Mouse (Mus musculus) C2C12 (cell line): Measurements from ENCODE around the gene Kcnmb2. TPM values are rescaled to one million over a fixed set of nuclear protein-coding genes. Genes with fewer than 3 reads are reported as not detected.

Source experiments
- H3K27me3 ChIP-seq: one replicate; pipeline ENCODE4 v1.6.1; 2011; ENCODE audit not compliant: control insufficient read depth, insufficient read depth, insufficient read length
- H3K36me3 ChIP-seq: one replicate; pipeline ENCODE4 v1.6.1; 2011; ENCODE audit not compliant: control insufficient read depth, insufficient read depth
- H3K4me3 ChIP-seq: one replicate; pipeline ENCODE4 v1.5.1; 2011; ENCODE audit warnings: mild to moderate bottlenecking, control low read depth; ENCODE audit not compliant: poor library complexity, insufficient read depth, severe bottlenecking
- H3K79me2 ChIP-seq: one replicate; pipeline ENCODE4 v1.6.1; 2011; ENCODE audit not compliant: control insufficient read depth, insufficient read depth
- H3K79me3 ChIP-seq: one replicate; pipeline ENCODE4 v1.6.1; 2011; ENCODE audit warnings: low read depth, control low read depth
- H3ac ChIP-seq: one replicate; pipeline ENCODE3; 2011; ENCODE audit warnings: low read depth; ENCODE audit not compliant: control insufficient read depth, insufficient read length
- CEBPB ChIP-seq: IDR thresholded peaks from one replicate; pipeline ENCODE4 v1.6.1; 2011; ENCODE audit warnings: low read depth, mild to moderate bottlenecking, control low read depth, moderate library complexity
- CTCF ChIP-seq: IDR thresholded peaks from one replicate; pipeline ENCODE4 v1.5.1; 2011; ENCODE audit not compliant: control insufficient read depth, insufficient read depth, insufficient read length
- FOSL1 ChIP-seq: IDR thresholded peaks from one replicate; pipeline ENCODE4 v1.8.0; 2011; ENCODE audit warnings: mild to moderate bottlenecking, low read length; ENCODE audit not compliant: poor library complexity, insufficient read depth, severe bottlenecking
- MAX ChIP-seq: IDR thresholded peaks from one replicate; pipeline ENCODE4 v1.6.1; 2011; ENCODE audit warnings: mild to moderate bottlenecking, control low read depth
- MYOD1 ChIP-seq: IDR thresholded peaks from one replicate; pipeline ENCODE4 v1.6.1; 2011; ENCODE audit warnings: low read depth; ENCODE audit not compliant: control insufficient read depth, insufficient read length
- MYOG ChIP-seq: IDR thresholded peaks from one replicate; pipeline ENCODE4 v1.6.1; 2011; ENCODE audit not compliant: control insufficient read depth, insufficient read length; ENCODE audit errors: extremely low read depth
- USF1 ChIP-seq: IDR thresholded peaks from one replicate; pipeline ENCODE4 v1.6.1; 2011; ENCODE audit warnings: low read depth, mild to moderate bottlenecking, control low read depth, moderate library complexity
- long read RNA-seq, 2 experiments: library from polyadenylated mRNA; unstranded; transcript quantifications; one replicate each; pipeline ENCODE4 v2.0.0; 2019 to 2020
- polyA plus RNA-seq: library from polyadenylated mRNA; unstranded; fragments of >200 nt; fragmentation: generic; extraction: Trizol; gene quantifications from one replicate; pipeline ENCODE4 v1.2.1, GENCODE M21; 2012; ENCODE audit warnings: missing spikeins

Gene Kcnmb2
- polyA plus RNA-seq, result not detected
- long read RNA-seq, experiment 1, result 0 reads
- long read RNA-seq, experiment 2, result 0 reads

DNA sequence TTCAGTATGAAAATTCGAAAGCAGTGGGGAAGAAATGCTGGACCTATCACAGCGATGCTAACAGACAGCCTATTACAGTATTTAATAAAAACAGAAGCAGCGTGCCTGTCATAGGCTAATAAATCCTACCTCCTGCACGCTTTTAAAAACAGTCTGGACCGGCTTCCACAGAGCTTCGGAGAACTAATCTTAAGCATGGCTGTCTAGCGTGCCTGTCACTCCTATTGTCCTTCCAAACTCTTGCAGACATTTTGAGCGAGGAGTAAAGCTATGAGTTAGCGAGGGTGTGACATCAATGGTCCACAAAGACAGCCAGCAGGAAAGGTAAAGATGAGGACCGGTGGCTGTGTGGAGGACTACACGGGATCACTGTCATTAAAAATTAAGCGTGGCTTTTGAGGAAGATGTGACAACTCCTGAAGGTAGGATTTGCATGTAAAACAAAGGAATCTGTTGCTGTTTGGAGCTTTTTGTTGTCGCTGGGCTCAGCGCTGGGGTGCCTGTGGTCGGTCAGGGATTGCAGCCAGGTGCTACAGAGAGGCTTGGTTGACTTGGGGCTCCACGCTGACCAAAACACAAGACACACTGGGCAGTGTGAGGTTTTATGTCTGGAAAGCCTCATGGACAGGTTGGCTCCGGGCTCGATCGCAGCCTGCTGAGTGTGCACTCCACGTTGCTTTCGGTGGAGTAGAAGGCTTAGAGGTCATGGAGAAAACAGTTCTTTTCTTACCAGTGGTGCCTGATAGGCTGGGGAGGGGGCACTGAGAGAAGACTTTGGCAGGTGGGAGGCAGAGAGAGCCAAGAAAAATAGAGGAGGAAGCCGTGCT is at the start of gene Kcnmb2:
TSS of gene Kcnmb2 (plus strand) at position 4 of the 827 bp plus-strand sequence.
- H3K27me3 ChIP-seq, result no peaks in the 10 kb centered on the region
- H3ac ChIP-seq, result no peak within 1 kb of the TSS
- no peaks in the 10 kb centered on the region for H3K79me2 ChIP-seq
- no peaks in the 10 kb centered on the region for H3K36me3 ChIP-seq
- H3K79me3 ChIP-seq, result no peaks in the 10 kb centered on the region
- no peak within 1 kb of the TSS for H3K4me3 ChIP-seq
- TF ChIP-seq MYOG (no peak), MAX (no peak), FOSL1 (no peak), MYOD1 (no peak), CEBPB (no peak), CTCF (no peak), USF1 (no peak)

DNA sequence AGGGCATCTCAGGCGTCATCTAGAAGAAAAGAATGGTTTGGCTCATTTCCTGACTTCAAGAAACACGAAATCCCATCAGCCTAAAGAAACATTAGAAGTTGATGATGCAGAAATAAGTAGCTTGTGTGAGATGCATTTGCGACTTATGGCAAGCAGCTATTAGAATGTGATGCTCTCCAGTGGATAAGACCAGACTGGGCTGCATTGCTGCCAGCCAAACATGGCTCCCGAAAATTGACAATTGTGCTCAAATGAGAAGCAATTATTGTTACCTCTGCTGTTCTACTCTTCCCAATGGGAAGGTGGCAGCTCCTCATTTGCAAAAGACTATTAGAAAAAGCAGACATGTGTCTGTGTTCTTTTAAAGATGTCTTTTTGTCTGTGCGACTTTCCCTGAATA is 38.8 kb upstream of the Kcnmb2 start:
- Histone ChIP-seq H3K79me3 (no peaks in the 10 kb centered on the region), H3ac (no peak overlapping the region), H3K36me3 (no peaks in the 10 kb centered on the region), H3K4me3 (no peak overlapping the region), H3K27me3 (no peaks in the 10 kb centered on the region), H3K79me2 (no peaks in the 10 kb centered on the region)
- TF ChIP-seq USF1 (no peak), MYOD1 (no peak), FOSL1 (no peak), MAX (no peak), CTCF (no peak), CEBPB (no peak), MYOG (no peak)

DNA sequence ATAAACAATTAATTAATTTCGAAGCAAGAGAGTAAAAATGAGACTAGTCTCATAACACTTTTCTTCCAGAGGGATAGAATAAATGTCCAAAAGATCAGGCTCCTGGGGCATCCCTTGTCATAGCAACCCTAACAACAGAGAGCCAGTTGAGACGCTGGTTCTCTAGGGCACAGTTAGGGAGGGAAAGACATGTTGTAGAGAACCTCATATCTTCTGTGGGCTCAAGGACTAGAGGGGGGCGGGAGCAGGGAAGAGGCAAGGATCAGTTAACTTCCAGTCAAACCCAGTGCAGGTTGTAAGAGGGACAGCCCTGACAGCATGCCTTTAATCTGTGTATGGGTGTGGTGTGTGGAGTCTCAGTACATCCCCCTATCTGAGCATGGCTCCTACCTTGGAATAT is 38.2 kb upstream of the Kcnmb2 start:
- TF ChIP-seq CTCF (no peak), MAX (no peak), CEBPB (no peak), FOSL1 (no peak), MYOD1 (no peak), MYOG (no peak), USF1 (no peak)
- no peak overlapping the region for H3ac ChIP-seq
- no peaks in the 10 kb centered on the region for H3K36me3 ChIP-seq
- H3K27me3 ChIP-seq, result no peaks in the 10 kb centered on the region
- no peaks in the 10 kb centered on the region for H3K79me3 ChIP-seq
- no peaks in the 10 kb centered on the region for H3K79me2 ChIP-seq
- H3K4me3 ChIP-seq, result no peak overlapping the region

- no peak for TF ChIP-seq MYOD1
- TF ChIP-seq MAX, result no peak
- no peak for TF ChIP-seq MYOG
- TF ChIP-seq USF1, result no peak
- TF ChIP-seq FOSL1, result no peak
- TF ChIP-seq CTCF, result no peak
- TF ChIP-seq CEBPB, result no peak
- Histone ChIP-seq H3K36me3 (no peaks in the 10 kb centered on the region), H3K79me2 (no peaks in the 10 kb centered on the region), H3K27me3 (no peaks in the 10 kb centered on the region), H3ac (no peak overlapping the region), H3K79me3 (no peaks in the 10 kb centered on the region), H3K4me3 (no peak overlapping the region)
Measured at GRCm38 (mm10) chr3:31871461-31871860, 30.8 kb upstream of the Kcnmb2 start.

- Histone ChIP-seq H3ac (no peak overlapping the region), H3K4me3 (no peak overlapping the region), H3K36me3 (no peaks in the 10 kb centered on the region), H3K79me2 (no peaks in the 10 kb centered on the region), H3K27me3 (no peaks in the 10 kb centered on the region), H3K79me3 (no peaks in the 10 kb centered on the region)
- TF ChIP-seq USF1 (no peak), MYOD1 (no peak), MYOG (no peak), MAX (no peak), FOSL1 (no peak), CEBPB (no peak), CTCF (no peak)
Measured at GRCm38 (mm10) chr3:31882621-31883131, 19.6 kb upstream of the Kcnmb2 start.

- no peaks in the 10 kb centered on the region for H3K79me3 ChIP-seq
- TF ChIP-seq MYOD1 (no peak), FOSL1 (no peak), CTCF (no peak), MAX (no peak), USF1 (no peak), CEBPB (no peak), MYOG (no peak)
- no peak overlapping the region for H3K4me3 ChIP-seq
- no peak overlapping the region for H3ac ChIP-seq
- no peaks in the 10 kb centered on the region for H3K79me2 ChIP-seq
- no peaks in the 10 kb centered on the region for H3K36me3 ChIP-seq
- no peaks in the 10 kb centered on the region for H3K27me3 ChIP-seq
Measured at GRCm38 (mm10) chr3:31892653-31893052, 9.7 kb upstream of the Kcnmb2 start.
